Mouse (Mus musculus) ovary, adult 18-20 months (tissue): Measurements from ENCODE around the gene 1190007I07Rik.
"Not testable (repeated sequence)": the region's sequence is repeated elsewhere in the genome, so short reads cannot be mapped to it uniquely, and the experiment has no call there.

ENCODE experiments used
- DNase-seq: peaks from one replicate; pipeline ENCODE4 v3.0.0; 2022; ENCODE audit warnings: low spot score, mixed read lengths

1190007I07Rik gene

DNA sequence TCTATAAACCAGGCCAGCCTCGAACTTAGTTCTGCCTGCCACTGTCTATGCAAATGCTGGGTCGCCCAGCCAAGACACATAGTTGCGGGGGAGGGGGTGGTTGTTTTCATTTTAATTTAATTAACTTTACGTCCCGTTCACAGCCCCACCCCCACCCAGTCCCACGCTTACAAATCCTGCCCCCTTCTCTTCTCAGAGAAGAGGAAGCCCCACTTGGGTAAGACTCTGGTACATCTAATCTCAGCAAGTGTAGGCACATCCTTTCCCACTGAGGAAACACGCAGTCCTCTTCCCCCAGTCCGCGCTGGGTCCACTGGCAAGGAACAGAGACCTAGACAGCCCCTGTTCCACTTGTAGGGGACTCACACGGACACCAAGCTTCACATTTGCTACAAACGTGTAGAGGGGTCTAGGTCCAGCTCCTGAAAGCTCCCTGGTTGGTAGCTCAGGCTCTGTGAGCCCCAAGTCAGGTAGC lies 6.1 kb upstream of the 1190007I07Rik start:
- DNase-seq: no peak

DNA sequence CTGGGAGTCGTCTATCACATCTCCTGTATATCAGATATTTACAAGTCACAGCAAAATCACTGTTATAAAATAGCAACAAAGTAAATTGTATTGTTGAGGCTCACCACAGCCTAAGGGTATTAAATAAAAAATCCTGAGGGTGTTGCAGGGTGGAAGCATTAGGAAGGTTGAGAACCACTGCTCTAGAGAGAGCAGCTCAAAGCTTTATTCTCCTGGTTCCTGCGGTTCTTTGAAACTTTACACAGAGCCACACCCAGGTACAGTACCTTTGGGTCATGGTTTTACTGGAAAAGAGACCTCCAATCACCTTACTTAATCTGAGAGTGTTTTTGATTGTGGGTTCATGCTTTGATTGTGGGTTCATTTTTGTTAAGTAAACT lies 515 bp upstream of the 1190007I07Rik start:
- not testable (repeated sequence) for DNase-seq

DNA sequence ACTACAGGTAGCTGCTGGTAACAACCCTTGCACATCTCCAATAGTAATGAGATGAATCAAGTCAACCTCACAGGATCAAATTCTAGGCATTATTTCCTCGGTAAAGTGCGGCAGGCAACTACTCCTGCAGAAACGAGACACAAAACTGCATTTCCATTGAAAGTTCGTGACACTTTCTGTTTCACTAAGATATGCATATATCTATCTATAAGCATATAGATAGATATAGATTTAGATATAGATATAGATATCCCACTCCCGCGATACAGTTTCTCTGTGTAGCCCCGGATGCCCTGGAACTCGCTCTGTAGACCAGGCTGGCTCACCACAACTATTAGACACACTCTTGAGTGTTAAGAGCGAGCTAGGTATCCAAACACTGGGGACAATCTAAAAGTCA lies 793 bp downstream of the 1190007I07Rik start:
- no peak for DNase-seq

DNA sequence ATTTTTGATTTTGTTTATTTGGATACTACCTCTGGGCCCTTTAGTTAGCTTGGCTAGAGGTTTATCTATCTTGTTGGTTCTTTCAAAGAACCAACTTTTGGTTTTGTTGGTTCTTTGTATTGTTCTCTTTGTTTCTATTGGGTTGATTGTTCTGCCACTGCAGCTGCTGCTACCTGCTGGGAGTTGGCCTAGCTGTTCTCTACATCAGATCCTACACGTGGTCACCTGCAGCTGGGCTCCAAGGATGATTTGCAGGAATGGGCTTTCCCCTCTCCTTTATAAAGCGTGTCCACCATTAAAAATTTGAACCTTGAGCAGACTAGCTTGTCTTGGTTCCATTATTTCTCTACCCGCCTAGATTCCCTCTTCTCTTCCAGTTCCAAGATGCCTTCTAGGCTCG lies 28.6 kb downstream of the 1190007I07Rik start:
- DNase-seq: not testable (repeated sequence)

GRCm38 (mm10) chr10:82589673-82590072 lies 33.4 kb downstream of the 1190007I07Rik start:
- DNase-seq: not testable (repeated sequence)

- DNase-seq: not testable (repeated sequence)
These were observed 51.9 kb downstream of the 1190007I07Rik start for GRCm38 (mm10) chr10:82571091-82571490.
